Mouse (Mus musculus) lung, postnatal 0 days (tissue): ENCODE results near the gene Dpysl4.

ENCODE experiments used
- CTCF ChIP-seq: IDR thresholded peaks from 2 replicates; pipeline ENCODE4 v1.5.1; 2016; ENCODE audit warnings: antibody characterized with exemption, mild to moderate bottlenecking
- EP300 ChIP-seq: IDR thresholded peaks from 2 replicates; pipeline ENCODE4 v1.6.1; 2016; ENCODE audit warnings: antibody characterized with exemption, mild to moderate bottlenecking, control low read depth

GRCm38 (mm10) chr7:139145891-139146290 lies 60.1 kb downstream of the Dpysl4 start:
- no peak for TF ChIP-seq CTCF
- no peak for TF ChIP-seq EP300
